Mouse (Mus musculus) cerebellum, adult 2 months (tissue): ENCODE results near the gene Ifnar2.

ENCODE experiments used
- CTCF ChIP-seq: fragments of 200-500 bp; IDR thresholded peaks from 2 replicates; pipeline ENCODE4 v1.5.1; 2011; ENCODE audit warnings: low read depth, mild to moderate bottlenecking, control low read depth, low read length, moderate library complexity, borderline replicate concordance; ENCODE audit not compliant: insufficient read depth
- POLR2A ChIP-seq: fragments of 200-500 bp; IDR thresholded peaks from 2 replicates; pipeline ENCODE4 v1.6.1; 2011; ENCODE audit warnings: low read length, control low read depth, borderline replicate concordance; ENCODE audit not compliant: insufficient read depth

- TF ChIP-seq POLR2A (no peak), CTCF (no peak)
Observed at GRCm38 (mm10) chr16:91450137-91451064, 77.8 kb downstream of the Ifnar2 start.
